Mouse (Mus musculus) ES-E14 (cell line): ENCODE measurements around the gene Tmem191c.
"Not testable (repeated sequence)": the region's sequence is repeated elsewhere in the genome, so short reads cannot be mapped to it uniquely, and the experiment has no call there.

ENCODE experiments used
- CHD2 ChIP-seq: IDR thresholded peaks from 2 replicates; pipeline ENCODE4 v1.6.1; 2014; ENCODE audit warnings: mild to moderate bottlenecking, low read depth, low read length, inconsistent platforms
- MAFK ChIP-seq: IDR thresholded peaks from 2 replicates; pipeline ENCODE4 v1.6.1; 2014; ENCODE audit warnings: mild to moderate bottlenecking, low read depth, low read length, inconsistent platforms; ENCODE audit not compliant: insufficient read depth
- ZC3H11A ChIP-seq: IDR thresholded peaks from 2 replicates; pipeline ENCODE4 v1.6.1; 2012; ENCODE audit warnings: low read depth, mild to moderate bottlenecking, inconsistent platforms, low read length, borderline replicate concordance
- ZNF384 ChIP-seq: IDR thresholded peaks from 2 replicates; pipeline ENCODE4 v1.6.1; 2012; ENCODE audit warnings: low read depth, low read length, inconsistent platforms

DNA sequence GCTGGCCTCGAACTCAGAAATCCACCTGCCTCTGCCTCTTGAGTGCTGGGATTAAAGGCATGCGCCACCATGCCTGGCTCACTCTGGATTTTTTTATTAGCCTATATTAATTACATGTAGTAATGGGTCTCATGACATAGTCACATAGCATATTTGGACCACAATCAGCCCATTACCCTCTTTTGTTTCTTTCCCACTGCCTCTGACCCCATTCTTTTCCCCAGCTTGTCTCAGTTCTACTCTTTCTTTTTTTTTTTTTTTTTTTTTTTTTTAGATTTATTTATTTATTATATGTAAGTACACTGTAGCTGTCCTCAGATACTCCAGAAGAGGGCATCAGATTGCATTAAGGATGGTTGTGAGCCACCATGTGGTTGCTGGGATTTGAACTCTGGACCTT is 44.4 kb upstream of the Tmem191c start:
- not testable (repeated sequence) for TF ChIP-seq MAFK, ZC3H11A, CHD2
- TF ChIP-seq ZNF384, result peak; percentile 61; the same call in 1 of the 2 replicates
